Mouse (Mus musculus) forebrain, embryonic 10.5 days (tissue): Measurements from ENCODE around the gene Sox4. TPM values are rescaled to one million over a fixed set of nuclear protein-coding genes. Genes with fewer than 3 reads are reported as not detected.

Source experiments
- DNase-seq: peaks from one replicate; pipeline ENCODE4 v3.0.0-alpha.2; 2017; ENCODE audit warnings: low spot score; ENCODE audit errors: extremely low spot score
- H3K27ac ChIP-seq: fragments of 300-500 bp; sonication (generic); 2 replicates; pipeline ENCODE4 v1.5.1; 2016; ENCODE audit warnings: mild to moderate bottlenecking
- H3K27me3 ChIP-seq: fragments of 300-500 bp; sonication (generic); 2 replicates; pipeline ENCODE4 v1.6.1; 2016; ENCODE audit warnings: mild to moderate bottlenecking; ENCODE audit not compliant: poor library complexity, severe bottlenecking
- H3K36me3 ChIP-seq: fragments of 300-500 bp; sonication (generic); replicated peaks from 2 replicates; pipeline ENCODE4 v1.6.1; 2016; ENCODE audit warnings: mild to moderate bottlenecking, moderate library complexity
- H3K4me1 ChIP-seq: fragments of 300-500 bp; sonication (generic); 2 replicates; pipeline ENCODE4 v1.6.1; 2016
- H3K4me3 ChIP-seq: fragments of 300-500 bp; sonication (generic); 2 replicates; pipeline ENCODE4 v1.5.1; 2016; ENCODE audit warnings: mild to moderate bottlenecking, moderate library complexity
- H3K9me3 ChIP-seq: fragments of 300-500 bp; sonication (generic); 2 replicates; pipeline ENCODE4 v1.6.1; 2016; ENCODE audit warnings: mild to moderate bottlenecking, moderate library complexity
- WGBS: fragments of 180-500 bp; shearing (Covaris S2); methylation state at CpG from one replicate; pipeline ENCODE4 v1.1.7; 2016; 5-methylcytosine and 5-hydroxymethylcytosine counted together
- polyA plus RNA-seq: library from polyadenylated mRNA; unstranded; fragments of >200 nt; fragmentation: Nextera tagmentation; extraction: Ambion mirVana; gene quantifications from 2 replicates; pipeline ENCODE4 v1.2.1, GENCODE M21; 2016

The Sox4 gene
- polyA plus RNA-seq, 1 experiment from 2014 or later: 52.0 TPM

- Histone ChIP-seq H3K27ac (peak overlapping the region; percentile 32; the same call in 1 of the 2 replicates), H3K27me3 (no peaks in the 10 kb centered on the region)
- 4% methylated on average over 4 of the region's 4 CpGs for WGBS
Measured at GRCm38 (mm10) chr13:28941983-28942630, 11.4 kb downstream of the Sox4 start.

GRCm38 (mm10) chr13:28933375-28933774 lies 20.1 kb downstream of the Sox4 start:
- no peaks in the 10 kb centered on the region for H3K36me3 ChIP-seq
- DNase-seq: no peak
- 89% methylated on average over 8 of the region's 8 CpGs for WGBS
- no peaks in the 10 kb centered on the region for H3K9me3 ChIP-seq
- no peaks in the 10 kb centered on the region for H3K27me3 ChIP-seq
- H3K4me3 ChIP-seq: no peak overlapping the region
- no peak overlapping the region for H3K27ac ChIP-seq
- H3K4me1 ChIP-seq: peaks cover 58% of the 10 kb centered on the region

More at GRCm38 (mm10) chr13:28941983-28942630, 11.4 kb downstream of the Sox4 start:
- Histone ChIP-seq H3K36me3 (peaks cover 12% of the 10 kb centered on the region), H3K4me1 (peaks cover 24% of the 10 kb centered on the region), H3K4me3 (no peak overlapping the region), H3K9me3 (peaks cover 4% of the 10 kb centered on the region; the same call in 1 of the 2 replicates)
- no peak for DNase-seq

GRCm38 (mm10) chr13:28931776-28932175 lies 21.7 kb downstream of the Sox4 start:
- H3K4me3 ChIP-seq: no peak overlapping the region
- H3K36me3 ChIP-seq: no peaks in the 10 kb centered on the region
- WGBS: 23% methylated on average over 3 of the region's 3 CpGs
- peaks cover 58% of the 10 kb centered on the region for H3K4me1 ChIP-seq
- H3K9me3 ChIP-seq: no peaks in the 10 kb centered on the region
- H3K27me3 ChIP-seq: no peaks in the 10 kb centered on the region
- H3K27ac ChIP-seq: peak overlapping the region; percentile 65; the same call in 1 of the 2 replicates
- no peak for DNase-seq

- peak overlapping the region; percentile 65 for H3K27ac ChIP-seq
- DNase-seq: no peak
- no peaks in the 10 kb centered on the region for H3K27me3 ChIP-seq
- 79% methylated on average over 3 of the region's 3 CpGs for WGBS
- no peaks in the 10 kb centered on the region for H3K36me3 ChIP-seq
- H3K4me3 ChIP-seq: no peak overlapping the region
- H3K9me3 ChIP-seq: no peaks in the 10 kb centered on the region
- H3K4me1 ChIP-seq: peaks cover 58% of the 10 kb centered on the region
Measured at GRCm38 (mm10) chr13:28931266-28931665, 22.2 kb downstream of the Sox4 start.

- no peaks in the 10 kb centered on the region for H3K27me3 ChIP-seq
- 62% methylated on average over 4 of the region's 4 CpGs for WGBS
Measured at GRCm38 (mm10) chr13:28930364-28930763, 23.1 kb downstream of the Sox4 start.

GRCm38 (mm10) chr13:28929936-28930335 lies 23.6 kb downstream of the Sox4 start:
- no peak overlapping the region for H3K27ac ChIP-seq
- no peak for DNase-seq
- 37% methylated on average over 3 of the region's 3 CpGs for WGBS
- peaks cover 48% of the 10 kb centered on the region for H3K4me1 ChIP-seq
- no peak overlapping the region for H3K4me3 ChIP-seq
- no peaks in the 10 kb centered on the region for H3K9me3 ChIP-seq
- no peaks in the 10 kb centered on the region for H3K27me3 ChIP-seq
- H3K36me3 ChIP-seq: no peaks in the 10 kb centered on the region

More at GRCm38 (mm10) chr13:28930364-28930763, 23.1 kb downstream of the Sox4 start:
- Histone ChIP-seq H3K4me1 (peaks cover 52% of the 10 kb centered on the region), H3K4me3 (no peak overlapping the region), H3K9me3 (no peaks in the 10 kb centered on the region), H3K27ac (no peak overlapping the region), H3K36me3 (no peaks in the 10 kb centered on the region)
- no peak for DNase-seq

- no peak for DNase-seq
- no peaks in the 10 kb centered on the region for H3K4me1 ChIP-seq
- H3K4me3 ChIP-seq: no peak overlapping the region
- 89% methylated on average over 3 of the region's 3 CpGs for WGBS
- H3K9me3 ChIP-seq: no peaks in the 10 kb centered on the region
- no peaks in the 10 kb centered on the region for H3K27me3 ChIP-seq
- H3K27ac ChIP-seq: no peak overlapping the region
- no peaks in the 10 kb centered on the region for H3K36me3 ChIP-seq
Measured at GRCm38 (mm10) chr13:28923136-28923535, 30.4 kb downstream of the Sox4 start.

GRCm38 (mm10) chr13:28917379-28918250 lies 35.9 kb downstream of the Sox4 start:
- no peaks in the 10 kb centered on the region for H3K27me3 ChIP-seq
- no peak overlapping the region for H3K4me3 ChIP-seq
- no peaks in the 10 kb centered on the region for H3K36me3 ChIP-seq
- H3K9me3 ChIP-seq: no peaks in the 10 kb centered on the region
- H3K4me1 ChIP-seq: no peaks in the 10 kb centered on the region
- 87% methylated on average over 10 of the region's 10 CpGs for whole genome bisulfite sequencing
- no peak for DNase-seq
- H3K27ac ChIP-seq: no peak overlapping the region

GRCm38 (mm10) chr13:28913656-28914055 lies 39.9 kb downstream of the Sox4 start:
- Histone ChIP-seq H3K4me1 (peaks cover 5% of the 10 kb centered on the region; the same call in 1 of the 2 replicates), H3K27me3 (no peaks in the 10 kb centered on the region), H3K4me3 (no peak overlapping the region), H3K36me3 (no peaks in the 10 kb centered on the region), H3K9me3 (no peaks in the 10 kb centered on the region; the same call in 1 of the 2 replicates), H3K27ac (no peak overlapping the region)
- WGBS: 83% methylated on average over 6 of the region's 6 CpGs
- no peak for DNase-seq

- Histone ChIP-seq H3K27ac (no peak overlapping the region), H3K36me3 (no peaks in the 10 kb centered on the region), H3K27me3 (no peaks in the 10 kb centered on the region), H3K9me3 (no peaks in the 10 kb centered on the region; the same call in 1 of the 2 replicates), H3K4me3 (no peak overlapping the region), H3K4me1 (peaks cover 5% of the 10 kb centered on the region; the same call in 1 of the 2 replicates)
- 90% methylated on average over 10 of the region's 10 CpGs for WGBS
- DNase-seq: no peak
Measured at GRCm38 (mm10) chr13:28906981-28907380, 46.5 kb downstream of the Sox4 start.
